In the genomic region with DNA sequence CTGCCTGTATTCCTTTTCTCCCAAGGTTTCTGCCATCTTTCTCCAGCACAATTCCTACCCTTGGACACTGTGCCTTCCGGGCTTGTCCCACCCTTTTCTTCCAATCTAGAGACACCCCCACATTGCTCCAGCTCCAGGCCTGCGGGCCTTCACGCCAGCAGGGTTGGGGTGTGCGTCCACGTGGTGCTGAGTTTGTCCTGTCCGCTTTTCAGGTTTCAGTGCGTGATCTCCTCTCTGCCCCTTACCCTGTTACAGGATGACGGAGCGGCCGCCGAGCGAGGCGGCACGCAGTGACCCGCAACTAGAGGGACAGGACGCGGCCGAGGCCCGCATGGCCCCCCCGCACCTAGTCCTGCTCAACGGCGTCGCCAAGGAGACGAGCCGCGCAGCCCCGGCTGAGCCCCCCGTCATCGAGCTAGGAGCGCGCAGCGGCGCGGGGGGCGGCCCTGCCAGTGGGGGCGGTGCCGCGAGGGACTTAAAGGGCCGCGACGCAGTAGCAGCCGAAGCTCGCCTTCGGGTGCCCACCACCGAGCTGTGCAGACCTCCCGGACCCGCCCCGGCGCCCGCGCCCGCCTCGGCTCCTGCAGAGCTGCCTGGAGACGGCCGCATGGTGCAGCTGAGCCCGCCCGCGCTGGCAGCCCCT, we compare ENCODE assay signal across 8 mouse cellular contexts. TPM values are rescaled to one million over a fixed set of nuclear protein-coding genes. Genes with fewer than 3 reads are reported as not detected.
DNase-seq lines count a peak whose midpoint lies in the region; ATAC-seq and TF ChIP-seq lines count a peak whose summit lies in the region.

No protein-coding gene starts in this region.

- no peak for TF ChIP-seq CTCF in left cerebral cortex, adult 2 months (IDR thresholded peaks at IDR 0.05)

- H3K9me3 ChIP-seq in forebrain, embryonic 14.5 days (replicated peaks; ENCODE audit: control insufficient read depth, low read length) = no peaks in the 10 kb centered on the region
- no peaks in the 10 kb centered on the region for H3K9me3 ChIP-seq in intestine, embryonic 15.5 days

- intact Hi-C loops in left cerebral cortex, adult 2 months (cut with DNase I) = loop anchor here (5.0 to 10.0 kb wide), 2 partner anchors 388 to 874 kb away; a partner anchor contains a TSS

- peak; percentile 36 for DNase-seq in left cerebral cortex, adult 2 months (ENCODE audit: extremely low spot score in 1 of 2, low spot score in 2 of 2)
- no peak for DNase-seq in left cerebral cortex, adult 8-10 months (ENCODE audit: low spot score in 2 of 2)
- DNase-seq in ZHBTc4 (ENCODE audit: low read depth, low spot score) = peak; percentile 43
- peak; percentile 63 for DNase-seq in forebrain, embryonic 14.5 days (ENCODE audit: low spot score)
- DNase-seq in lung, postnatal 4 days = peak; percentile 44 to 69
- peak; percentile 45 to 79 for DNase-seq in spleen, postnatal 4 days (ENCODE audit: low spot score in 2 of 2)
- DNase-seq in urinary bladder, adult 2 months (ENCODE audit: low spot score) = no peak

- H3K4me1 ChIP-seq in forebrain, embryonic 14.5 days (ENCODE audit: control insufficient read depth, insufficient read depth, low read length) = peaks cover 3% of the 10 kb centered on the region; the same call in 1 of the 2 replicates
- H3K4me1 ChIP-seq in intestine, embryonic 15.5 days (replicated peaks) = peaks cover 10% of the 10 kb centered on the region

- H3K27ac ChIP-seq in left cerebral cortex, adult 2 months = no peak overlapping the region
- no peak overlapping the region for H3K27ac ChIP-seq in forebrain, embryonic 14.5 days (ENCODE audit: low read depth, low read length)
- no peak overlapping the region for H3K27ac ChIP-seq in intestine, embryonic 15.5 days

- H3K4me3 ChIP-seq in left cerebral cortex, adult 2 months = peak overlapping the region; percentile 52
- peak overlapping the region; percentile 48 for H3K4me3 ChIP-seq in forebrain, embryonic 14.5 days (ENCODE audit: low read depth, low read length)
- H3K4me3 ChIP-seq in intestine, embryonic 15.5 days (replicated peaks) = peak overlapping the region; percentile 55

- peak overlapping the region; percentile 96 for H3K4me2 ChIP-seq in forebrain, embryonic 14.5 days (ENCODE audit: low read length)
- peak overlapping the region; percentile 99 for H3K4me2 ChIP-seq in intestine, embryonic 15.5 days (replicated peaks)

- H3K9ac ChIP-seq in forebrain, embryonic 14.5 days (ENCODE audit: low read length) = peak overlapping the region; percentile 58
- peak overlapping the region; percentile 50 for H3K9ac ChIP-seq in intestine, embryonic 15.5 days

- WGBS in forebrain, embryonic 14.5 days = under 1% methylated on average over 52 of the region's 58 CpGs
- under 1% methylated on average over 57 of the region's 58 CpGs for WGBS in intestine, embryonic 15.5 days

- peak; percentile 87 for ATAC-seq in forebrain, embryonic 14.5 days
- peak; percentile 85 for ATAC-seq in intestine, embryonic 15.5 days

- H3K36me3 ChIP-seq in forebrain, embryonic 14.5 days (ENCODE audit: control insufficient read depth, insufficient read depth, low read length) = no peaks in the 10 kb centered on the region
- H3K36me3 ChIP-seq in intestine, embryonic 15.5 days = no peaks in the 10 kb centered on the region

- H3K27me3 ChIP-seq in forebrain, embryonic 14.5 days (replicated peaks; ENCODE audit: control insufficient read depth, insufficient read depth, low read length) = peaks cover 80% of the 10 kb centered on the region
- peaks cover 82% of the 10 kb centered on the region for H3K27me3 ChIP-seq in intestine, embryonic 15.5 days (replicated peaks)

RNA-seq across cellular contexts. Expression of a gene that starts 6.8 kb away (rescaled TPM):
- 1 to 10 TPM; 1.5 TPM for total RNA-seq in left cerebral cortex, adult 2 months (2021)
- total RNA-seq in left cerebral cortex, adult 8-10 months (2022) = 1 to 10 TPM; 1.2 to 2.1 (median 1.9) TPM
- polyA plus RNA-seq in forebrain, embryonic 14.5 days (2014; fragmentation: Nextera tagmentation; extraction: Ambion mirVana) = 1.0 and 1.1 TPM in 2 replicates
- polyA plus RNA-seq in intestine, embryonic 15.5 days (2015; fragmentation: Nextera tagmentation; extraction: Ambion mirVana) = 0.78 and 0.98 TPM in 2 replicates
- polyA plus RNA-seq in urinary bladder, adult 2 months (2012; rRNA removed) = 2.1 and 2.2 TPM in 2 replicates

RNA-seq across cellular contexts. Expression of a gene that starts 25.5 kb away (rescaled TPM):
- total RNA-seq in left cerebral cortex, adult 2 months (2021) = under 1 TPM in 1 of 2 experiments, not detected in 1; 0.75 TPM
- total RNA-seq in left cerebral cortex, adult 8-10 months (2022) = 1 to 10 TPM in 2 of 4 experiments, under 1 TPM in 1, not detected in 1; 0.63 to 1.2 (median 1.1) TPM
- polyA plus RNA-seq in forebrain, embryonic 14.5 days (2014; fragmentation: Nextera tagmentation; extraction: Ambion mirVana) = 0.65 and 0.70 TPM in 2 replicates
- 133 and 159 TPM in 2 replicates for polyA plus RNA-seq in intestine, embryonic 15.5 days (2015; fragmentation: Nextera tagmentation; extraction: Ambion mirVana)
- polyA plus RNA-seq in urinary bladder, adult 2 months (2012; rRNA removed) = 79.6 and 106 TPM in 2 replicates

Comparison
In these comparisons a context has a peak if more than half of its experiments do, and no peak if none do; other contexts are left out.
1. DNase-seq: peak in left cerebral cortex, adult 2 months (2 of 2), ZHBTc4 (single experiment), forebrain, embryonic 14.5 days (single experiment), lung, postnatal 4 days (2 of 2) and spleen, postnatal 4 days (2 of 2); none in left cerebral cortex, adult 8-10 months (0 of 2) and urinary bladder, adult 2 months (single experiment).
2. RNA of a gene that starts 25.5 kb away (polyA plus RNA-seq): 133 to 159 TPM in intestine, embryonic 15.5 days and 79.6 to 106 TPM in urinary bladder, adult 2 months; 0.65 to 0.70 TPM in forebrain, embryonic 14.5 days; every median in the first group is over 10 times any median in the second.
3. Peak in every context shown above with its lines, with median percentiles within 50 percentile points of each other: H3K4me3 ChIP-seq.